Mouse (Mus musculus) limb, embryonic 10.5 days (tissue): ENCODE data around the gene Zmiz2. TPM values are rescaled to one million over a fixed set of nuclear protein-coding genes. Genes with fewer than 3 reads are reported as not detected.

Experiments used
- DNase-seq: peaks from one replicate; pipeline ENCODE4 v3.0.0-alpha.2; 2017; ENCODE audit warnings: low spot score
- H3K27ac ChIP-seq: fragments of 300-500 bp; sonication (generic); 2 replicates; pipeline ENCODE4 v1.5.1; 2016; ENCODE audit warnings: mild to moderate bottlenecking
- H3K27me3 ChIP-seq: fragments of 300-500 bp; sonication (generic); 2 replicates; pipeline ENCODE4 v1.6.1; 2016; ENCODE audit warnings: low read depth, mild to moderate bottlenecking; ENCODE audit not compliant: poor library complexity, severe bottlenecking
- H3K36me3 ChIP-seq: fragments of 300-500 bp; sonication (generic); 2 replicates; pipeline ENCODE4 v1.6.1; 2016; ENCODE audit warnings: mild to moderate bottlenecking, moderate library complexity
- H3K4me1 ChIP-seq: fragments of 300-500 bp; sonication (generic); 2 replicates; pipeline ENCODE4 v1.6.1; 2016
- H3K4me3 ChIP-seq: fragments of 300-500 bp; sonication (generic); 2 replicates; pipeline ENCODE4 v1.5.1; 2016; ENCODE audit warnings: mild to moderate bottlenecking, moderate library complexity
- H3K9me3 ChIP-seq: fragments of 300-500 bp; sonication (generic); replicated peaks from 2 replicates; pipeline ENCODE4 v1.6.1; 2016; ENCODE audit warnings: mild to moderate bottlenecking
- WGBS: fragments of 180-500 bp; shearing (Covaris S2); methylation state at CpG from one replicate; pipeline ENCODE4 v1.1.7; 2016; 5-methylcytosine and 5-hydroxymethylcytosine counted together
- polyA plus RNA-seq: library from polyadenylated mRNA; unstranded; fragments of >200 nt; fragmentation: Nextera tagmentation; extraction: Ambion mirVana; gene quantifications from 2 replicates; pipeline ENCODE4 v1.2.1, GENCODE M21; 2016

Zmiz2 gene
- polyA plus RNA-seq, 1 experiment from 2014 or later: 12.4 TPM

DNA sequence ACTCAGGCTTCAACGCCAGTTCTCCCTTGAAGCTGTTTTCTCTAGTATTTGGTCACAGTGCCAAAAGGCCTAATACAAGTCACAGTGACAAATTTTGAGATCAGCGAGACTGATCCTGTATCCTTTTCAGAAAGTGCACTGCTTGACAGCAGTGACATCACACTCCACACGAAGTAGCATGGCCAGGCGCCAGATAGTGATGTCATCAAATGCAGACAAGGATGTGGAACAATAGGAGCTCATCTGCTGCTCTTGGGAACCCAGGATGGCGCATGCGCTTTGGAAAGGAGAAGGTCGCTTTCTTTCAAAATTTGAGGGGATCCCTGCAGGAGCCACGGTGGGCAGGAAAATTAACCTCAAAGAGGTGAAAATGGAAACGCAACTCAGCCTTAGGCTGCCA lies 16.1 kb upstream of the Zmiz2 start:
- 93% methylated on average over 9 of the region's 9 CpGs for WGBS
- no peaks in the 10 kb centered on the region for H3K4me1 ChIP-seq
- H3K27me3 ChIP-seq: no peaks in the 10 kb centered on the region
- no peak overlapping the region for H3K4me3 ChIP-seq
- no peaks in the 10 kb centered on the region for H3K9me3 ChIP-seq
- no peaks in the 10 kb centered on the region for H3K36me3 ChIP-seq
- no peak overlapping the region for H3K27ac ChIP-seq
- no peak for DNase-seq

DNA sequence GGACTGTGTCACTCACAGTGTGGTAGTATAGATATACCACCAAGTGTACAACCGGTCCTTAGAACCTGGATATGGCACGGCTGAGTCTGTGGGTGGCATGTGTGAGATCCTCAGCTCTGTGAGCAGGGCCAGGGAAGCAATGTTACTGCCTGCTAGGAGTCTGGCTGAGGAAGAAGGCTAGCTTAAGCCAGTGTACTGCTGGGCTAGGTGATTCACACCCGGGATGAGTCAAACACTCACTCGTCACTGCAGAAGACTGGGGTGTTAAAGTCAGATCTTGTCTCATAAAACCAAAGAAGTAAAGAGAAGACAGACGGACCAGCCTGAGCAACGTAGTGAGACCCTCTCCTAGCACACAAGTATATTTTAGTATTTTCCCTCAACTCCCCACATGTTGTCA lies 8.0 kb upstream of the Zmiz2 start:
- H3K27ac ChIP-seq: no peak overlapping the region

GRCm38 (mm10) chr11:6388126-6388725 lies 648 bp upstream of the Zmiz2 start:
- peak overlapping the region; percentile 84 for H3K4me3 ChIP-seq

More for the DNA sequence above, 8.0 kb upstream of the Zmiz2 start:
- Histone ChIP-seq H3K4me3 (no peak overlapping the region), H3K9me3 (no peaks in the 10 kb centered on the region), H3K4me1 (no peaks in the 10 kb centered on the region), H3K36me3 (no peaks in the 10 kb centered on the region), H3K27me3 (no peaks in the 10 kb centered on the region)
- DNase-seq: no peak
- WGBS: 81% methylated on average over 6 of the region's 6 CpGs

DNA sequence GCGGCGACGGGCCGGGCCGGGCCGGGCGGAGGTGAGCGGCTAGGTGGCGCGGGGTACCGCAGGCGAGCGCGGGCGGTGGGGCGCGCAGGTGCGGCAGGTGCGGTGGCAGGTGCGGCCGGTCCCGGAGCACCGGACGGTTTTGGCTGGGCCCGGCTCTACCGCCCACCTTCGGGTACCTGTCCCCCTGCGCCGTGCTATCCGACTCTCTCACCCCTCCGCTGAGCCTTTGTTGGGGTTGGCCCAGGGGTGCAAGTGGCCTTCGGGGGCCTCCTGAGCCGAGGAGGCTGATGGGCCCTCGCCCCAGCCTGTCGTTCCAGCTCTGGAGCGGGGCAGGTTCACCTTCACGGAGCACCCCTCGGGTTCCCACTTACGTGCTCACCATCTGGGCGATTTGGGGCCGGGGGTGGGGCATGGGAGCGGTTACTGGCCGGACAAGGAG lies 628 bp downstream of the Zmiz2 start:
- Histone ChIP-seq H3K9me3 (no peaks in the 10 kb centered on the region), H3K36me3 (peaks cover 28% of the 10 kb centered on the region), H3K4me1 (peaks cover 23% of the 10 kb centered on the region), H3K4me3 (peak overlapping the region; percentile 84), H3K27ac (peak overlapping the region; percentile 92), H3K27me3 (no peaks in the 10 kb centered on the region)
- WGBS: 6% methylated on average over 43 of the region's 43 CpGs
- peak; percentile 56 for DNase-seq

More at GRCm38 (mm10) chr11:6388126-6388725, 648 bp upstream of the Zmiz2 start:
- no peak for DNase-seq
- 91% methylated on average over 6 of the region's 6 CpGs for WGBS
- Histone ChIP-seq H3K4me1 (peaks cover 23% of the 10 kb centered on the region), H3K27me3 (no peaks in the 10 kb centered on the region), H3K9me3 (no peaks in the 10 kb centered on the region), H3K27ac (peak overlapping the region; percentile 92), H3K36me3 (peaks cover 20% of the 10 kb centered on the region)

DNA sequence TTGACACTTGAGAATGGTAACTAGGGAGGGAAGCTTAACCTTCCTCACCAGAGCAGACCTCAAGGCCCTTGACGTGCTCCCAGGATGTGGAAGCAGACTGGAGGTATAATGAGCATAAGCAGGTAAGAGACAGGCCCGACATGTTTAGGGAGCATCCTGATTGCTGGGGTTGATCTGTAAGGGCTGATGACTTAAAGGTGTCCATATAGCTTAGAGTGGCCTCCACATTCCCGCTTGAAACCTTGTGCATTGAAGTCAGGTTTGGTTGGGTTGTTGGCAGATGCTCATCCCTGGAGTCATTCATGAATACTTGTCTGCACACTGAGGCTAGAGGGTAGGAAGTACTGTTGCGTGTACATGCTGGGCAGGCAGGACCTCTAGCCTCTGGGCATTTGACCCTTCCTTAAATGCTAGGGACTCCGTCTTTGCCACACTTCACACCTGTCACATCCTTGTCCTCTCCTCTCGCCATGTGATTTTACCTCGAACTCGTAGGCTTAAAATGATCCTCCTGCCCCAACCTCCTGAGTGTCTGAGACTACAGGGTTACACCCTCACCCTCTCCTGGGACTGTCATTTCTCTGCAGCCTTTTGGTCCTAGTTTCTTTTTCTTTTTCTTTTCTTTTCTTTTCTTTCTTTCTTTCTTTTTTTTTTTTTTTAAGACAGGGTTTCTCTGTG lies 1.6 kb downstream of the Zmiz2 start:
- Histone ChIP-seq H3K9me3 (no peaks in the 10 kb centered on the region), H3K27ac (no peak overlapping the region), H3K27me3 (no peaks in the 10 kb centered on the region), H3K36me3 (peaks cover 38% of the 10 kb centered on the region), H3K4me1 (peaks cover 23% of the 10 kb centered on the region), H3K4me3 (peak overlapping the region; percentile 84)
- WGBS: 83% methylated on average over 8 of the region's 8 CpGs
- no peak for DNase-seq

DNA sequence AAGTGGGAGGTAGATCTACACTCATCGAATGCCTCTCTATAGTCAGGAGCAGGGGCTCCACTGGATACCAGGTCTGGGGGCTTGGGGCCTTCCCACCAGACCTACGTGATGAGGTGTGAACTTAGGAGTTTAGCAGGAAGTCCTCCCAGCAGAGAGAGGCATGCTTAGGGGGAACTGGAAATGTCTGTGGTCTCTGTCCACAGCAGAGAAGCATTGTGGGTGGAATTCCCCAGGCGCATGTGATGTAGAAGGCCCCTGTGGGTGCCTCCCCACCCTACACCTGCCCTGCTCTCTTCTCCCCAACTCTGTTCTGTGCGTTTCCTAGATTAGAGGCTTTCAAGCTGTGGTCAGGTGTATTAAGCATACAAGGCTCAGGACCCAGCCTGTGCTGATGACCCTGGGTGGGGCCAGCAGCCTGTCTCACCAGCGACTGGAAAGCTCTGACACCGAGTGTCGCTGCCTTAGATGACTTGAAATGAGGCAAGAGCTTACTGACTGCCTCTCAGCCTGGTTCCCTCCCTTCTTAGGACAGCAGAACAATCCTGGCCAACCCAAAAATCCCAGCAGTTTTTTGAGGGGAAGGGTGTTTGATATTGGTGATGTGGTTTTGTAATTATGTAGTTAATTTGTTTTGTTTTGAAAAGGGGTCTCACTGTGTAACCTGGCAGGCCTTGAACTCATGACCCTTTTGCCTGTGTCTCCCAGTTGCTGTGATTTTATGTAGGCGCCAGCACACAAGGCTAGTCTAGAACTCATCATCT lies 2.8 kb downstream of the Zmiz2 start:
- no peak for DNase-seq
- Histone ChIP-seq H3K27ac (no peak overlapping the region), H3K27me3 (no peaks in the 10 kb centered on the region), H3K4me1 (peaks cover 23% of the 10 kb centered on the region), H3K36me3 (peaks cover 50% of the 10 kb centered on the region), H3K9me3 (no peaks in the 10 kb centered on the region), H3K4me3 (no peak overlapping the region)
- 89% methylated on average over 8 of the region's 8 CpGs for WGBS

DNA sequence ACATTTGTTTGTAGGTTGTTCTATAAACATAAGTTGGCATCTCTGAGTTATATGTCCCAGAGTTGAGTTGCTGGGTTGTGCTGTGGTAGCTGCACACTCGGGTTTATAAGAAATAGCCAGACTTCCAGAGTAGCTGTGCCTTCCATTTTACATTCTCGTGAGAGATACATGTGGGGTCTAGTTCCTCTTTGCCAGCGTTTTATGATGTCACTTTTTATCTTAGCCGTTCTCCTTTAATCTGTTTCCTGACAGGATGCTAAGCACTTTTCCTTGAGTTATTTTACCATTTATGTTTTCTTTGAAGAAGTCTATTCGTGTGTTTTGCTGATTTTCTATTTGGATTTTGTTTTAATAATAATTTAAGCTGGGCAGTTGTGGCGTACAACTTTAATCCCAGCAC lies 4.0 kb downstream of the Zmiz2 start:
- H3K4me1 ChIP-seq: peaks cover 23% of the 10 kb centered on the region
- no peak overlapping the region for H3K27ac ChIP-seq
- no peak overlapping the region for H3K4me3 ChIP-seq
- WGBS: 90% methylated on average over 6 of the region's 6 CpGs
- DNase-seq: no peak
- peaks cover 61% of the 10 kb centered on the region for H3K36me3 ChIP-seq
- no peaks in the 10 kb centered on the region for H3K27me3 ChIP-seq
- H3K9me3 ChIP-seq: no peaks in the 10 kb centered on the region

GRCm38 (mm10) chr11:6393866-6394265 lies 5.0 kb downstream of the Zmiz2 start:
- H3K9me3 ChIP-seq: no peaks in the 10 kb centered on the region
- H3K27me3 ChIP-seq: no peaks in the 10 kb centered on the region
- H3K4me1 ChIP-seq: peaks cover 21% of the 10 kb centered on the region
- 77% methylated on average over 1 of the region's 1 CpGs for WGBS
- H3K4me3 ChIP-seq: no peak overlapping the region
- H3K27ac ChIP-seq: no peak overlapping the region
- H3K36me3 ChIP-seq: peaks cover 71% of the 10 kb centered on the region
- no peak for DNase-seq

- H3K36me3 ChIP-seq: peaks cover 88% of the 10 kb centered on the region
- 88% methylated on average over 5 of the region's 5 CpGs for WGBS
Measured at GRCm38 (mm10) chr11:6395565-6395964, 6.7 kb downstream of the Zmiz2 start.

GRCm38 (mm10) chr11:6398141-6398540 lies 9.3 kb downstream of the Zmiz2 start:
- DNase-seq: no peak
- Histone ChIP-seq H3K27me3 (no peaks in the 10 kb centered on the region), H3K4me3 (no peak overlapping the region), H3K36me3 (peaks cover 94% of the 10 kb centered on the region), H3K27ac (no peak overlapping the region), H3K9me3 (no peaks in the 10 kb centered on the region), H3K4me1 (no peaks in the 10 kb centered on the region)
- 96% methylated on average over 10 of the region's 10 CpGs for WGBS

More at GRCm38 (mm10) chr11:6395565-6395964, 6.7 kb downstream of the Zmiz2 start:
- no peak overlapping the region for H3K27ac ChIP-seq
- no peaks in the 10 kb centered on the region for H3K27me3 ChIP-seq
- H3K4me1 ChIP-seq: peaks cover 10% of the 10 kb centered on the region
- DNase-seq: no peak
- H3K9me3 ChIP-seq: no peaks in the 10 kb centered on the region
- H3K4me3 ChIP-seq: no peak overlapping the region

- Histone ChIP-seq H3K4me1 (peaks cover 24% of the 10 kb centered on the region), H3K4me3 (no peak overlapping the region), H3K9me3 (no peaks in the 10 kb centered on the region), H3K27ac (no peak overlapping the region), H3K36me3 (peaks cover 86% of the 10 kb centered on the region), H3K27me3 (no peaks in the 10 kb centered on the region)
- DNase-seq: peak; percentile 75
- 89% methylated on average over 19 of the region's 19 CpGs for WGBS
Measured at GRCm38 (mm10) chr11:6402515-6403510, 13.9 kb downstream of the Zmiz2 start.

GRCm38 (mm10) chr11:6403830-6404405 lies 15.0 kb downstream of the Zmiz2 start:
- no peak for DNase-seq
- H3K4me3 ChIP-seq: no peak overlapping the region
- H3K27ac ChIP-seq: no peak overlapping the region
- H3K4me1 ChIP-seq: peaks cover 24% of the 10 kb centered on the region
- H3K36me3 ChIP-seq: peaks cover 75% of the 10 kb centered on the region
- H3K9me3 ChIP-seq: no peaks in the 10 kb centered on the region
- no peaks in the 10 kb centered on the region for H3K27me3 ChIP-seq
- WGBS: 95% methylated on average over 5 of the region's 5 CpGs
